Mouse (Mus musculus) liver, postnatal 0 days (tissue): ENCODE data around the gene Etv2. TPM values are rescaled to one million over a fixed set of nuclear protein-coding genes. Genes with fewer than 3 reads are reported as not detected.

ENCODE experiments used
- ATAC-seq: fragments of 200-750 bp; cut with Nextera tagmentation; 2 replicates; pipeline ENCODE4 v1.8.0; 2017; ENCODE audit warnings: mild to moderate bottlenecking, moderate library complexity
- DNase-seq: peaks from one replicate; pipeline ENCODE4 v3.0.0-alpha.2; 2016
- H3K27ac ChIP-seq: fragments of 300-500 bp; sonication (generic); 2 replicates; pipeline ENCODE4 v1.5.1; 2014; ENCODE audit warnings: antibody characterized with exemption, moderate library complexity, mild to moderate bottlenecking, low read depth
- H3K27me3 ChIP-seq: fragments of 300-500 bp; sonication (generic); 2 replicates; pipeline ENCODE4 v1.6.1; 2014; ENCODE audit warnings: low read length, control low read depth, mixed read lengths; ENCODE audit not compliant: insufficient read depth
- H3K36me3 ChIP-seq: fragments of 300-500 bp; sonication (generic); replicated peaks from 2 replicates; pipeline ENCODE4 v1.6.1; 2014; ENCODE audit warnings: mild to moderate bottlenecking, control low read depth, low read length, moderate library complexity, mixed read lengths; ENCODE audit not compliant: insufficient read depth
- H3K4me1 ChIP-seq: fragments of 300-500 bp; sonication (generic); 2 replicates; pipeline ENCODE4 v1.6.1; 2014; ENCODE audit warnings: antibody characterized with exemption, mild to moderate bottlenecking, control low read depth; ENCODE audit not compliant: insufficient read depth
- H3K4me2 ChIP-seq: fragments of 300-500 bp; sonication (generic); 2 replicates; pipeline ENCODE4 v1.6.1; 2014; ENCODE audit warnings: low read depth, mild to moderate bottlenecking, low read length, moderate library complexity, mixed read lengths
- H3K4me3 ChIP-seq: fragments of 300-500 bp; sonication (generic); 2 replicates; pipeline ENCODE4 v1.5.1; 2014; ENCODE audit warnings: low read depth, low read length
- H3K9ac ChIP-seq: fragments of 300-500 bp; sonication (generic); replicated peaks from 2 replicates; pipeline ENCODE4 v1.6.1; 2014; ENCODE audit warnings: mild to moderate bottlenecking, moderate library complexity
- H3K9me3 ChIP-seq: fragments of 300-500 bp; sonication (generic); 2 replicates; pipeline ENCODE4 v1.6.1; 2016; ENCODE audit warnings: mild to moderate bottlenecking, control low read depth, low read length, mixed read lengths
- CTCF ChIP-seq: sonication (generic); IDR thresholded peaks from 2 replicates; pipeline ENCODE4 v1.5.1; 2016; ENCODE audit warnings: antibody characterized with exemption, low read depth
- EP300 ChIP-seq: IDR thresholded peaks from 2 replicates; pipeline ENCODE4 v1.6.1; 2016; ENCODE audit warnings: antibody characterized with exemption, low read depth, mild to moderate bottlenecking
- WGBS: fragments of 180-500 bp; shearing (Covaris S2); extraction: QIAGEN DNeasy Blood & Tissue Kit; methylation state at CpG from one replicate; pipeline ENCODE4 v1.1.7; 2014; ENCODE audit not compliant: insufficient replicate concordance; 5-methylcytosine and 5-hydroxymethylcytosine counted together
- polyA plus RNA-seq: library from polyadenylated mRNA; unstranded; fragments of >200 nt; fragmentation: Nextera tagmentation; extraction: Ambion mirVana; gene quantifications from 2 replicates; pipeline ENCODE4 v1.2.1, GENCODE M21; 2015

Gene Etv2
- polyA plus RNA-seq, 1 experiment from 2014 or later = not detected

- 58% methylated on average over 5 of the region's 5 CpGs for WGBS
- H3K4me2 ChIP-seq = no peak overlapping the region
- H3K9me3 ChIP-seq = no peaks in the 10 kb centered on the region
- 0 out of 2 replicates have a peak, but pooled peaks have one; percentile 19 for ATAC-seq
- H3K27ac ChIP-seq = no peak overlapping the region
- peaks cover 30% of the 10 kb centered on the region for H3K36me3 ChIP-seq
- H3K27me3 ChIP-seq = no peaks in the 10 kb centered on the region
- no peak for TF ChIP-seq EP300
- TF ChIP-seq CTCF = no peak
- H3K9ac ChIP-seq = no peak overlapping the region
- H3K4me1 ChIP-seq = 0 out of 2 replicates have a peak, but pooled peaks cover 2% of the 10 kb centered on the region
- no peak overlapping the region for H3K4me3 ChIP-seq
- peak; percentile 27 for DNase-seq
Observed at GRCm38 (mm10) chr7:30615049-30615760, 20.4 kb downstream of the Etv2 start.

GRCm38 (mm10) chr7:30614454-30614853 is 21.2 kb downstream of the Etv2 start:
- Histone ChIP-seq H3K4me1 (0 out of 2 replicates have a peak, but pooled peaks cover 2% of the 10 kb centered on the region), H3K27ac (no peak overlapping the region), H3K27me3 (no peaks in the 10 kb centered on the region), H3K4me2 (no peak overlapping the region), H3K9ac (no peak overlapping the region), H3K36me3 (peaks cover 28% of the 10 kb centered on the region), H3K4me3 (no peak overlapping the region), H3K9me3 (no peaks in the 10 kb centered on the region)
- ATAC-seq = peak; percentile 44
- no peak for TF ChIP-seq EP300
- peak; percentile 54 for TF ChIP-seq CTCF
- DNase-seq = no peak
- 43% methylated on average over 2 of the region's 2 CpGs for WGBS

- peaks cover 20% of the 10 kb centered on the region for H3K36me3 ChIP-seq
- DNase-seq (peak; percentile 79), ATAC-seq (peak; percentile 58; the same call in 1 of the 2 replicates)
- no peak overlapping the region for H3K4me3 ChIP-seq
- WGBS = 18% methylated on average over 14 of the region's 14 CpGs
- H3K9ac ChIP-seq = no peak overlapping the region
- H3K4me2 ChIP-seq = no peak overlapping the region
- TF ChIP-seq EP300 = no peak
- peak; percentile 73 for TF ChIP-seq CTCF
- H3K27me3 ChIP-seq = no peaks in the 10 kb centered on the region
- 0 out of 2 replicates have a peak, but pooled peaks cover 2% of the 10 kb centered on the region for H3K4me1 ChIP-seq
- no peak overlapping the region for H3K27ac ChIP-seq
- no peaks in the 10 kb centered on the region for H3K9me3 ChIP-seq
Observed at GRCm38 (mm10) chr7:30613529-30614112, 22.0 kb downstream of the Etv2 start.

- ATAC-seq (no peak), DNase-seq (no peak)
- H3K9ac ChIP-seq = no peak within 1 kb of the TSS
- peaks cover 13% of the 10 kb centered on the region for H3K36me3 ChIP-seq
- H3K9me3 ChIP-seq = no peaks in the 10 kb centered on the region
- WGBS = 73% methylated on average over 8 of the region's 8 CpGs
- no peaks in the 10 kb centered on the region for H3K27me3 ChIP-seq
- H3K4me2 ChIP-seq = no peak within 1 kb of the TSS
- 0 out of 2 replicates have a peak, but pooled peaks cover 2% of the 10 kb centered on the region for H3K4me1 ChIP-seq
- TF ChIP-seq CTCF = no peak
- TF ChIP-seq EP300 = no peak
- H3K27ac ChIP-seq = no peak within 1 kb of the TSS
- no peak within 1 kb of the TSS for H3K4me3 ChIP-seq
Observed at GRCm38 (mm10) chr7:30612654-30613402, 22.8 kb downstream of the Etv2 start, which contains the start of gene Upk1a. TSS of gene Upk1a (minus strand) at chr7:30612847.

- Histone ChIP-seq H3K36me3 (no peaks in the 10 kb centered on the region), H3K9ac (no peak overlapping the region), H3K27me3 (no peaks in the 10 kb centered on the region), H3K4me1 (0 out of 2 replicates have a peak, but pooled peaks cover 2% of the 10 kb centered on the region), H3K4me2 (no peak overlapping the region), H3K27ac (no peak overlapping the region), H3K9me3 (no peaks in the 10 kb centered on the region), H3K4me3 (no peak overlapping the region)
- TF ChIP-seq EP300 = no peak
- TF ChIP-seq CTCF = 0 out of 2 replicates have a peak, but pooled peaks have one; percentile 3
- ATAC-seq = no peak
- DNase-seq = no peak
- WGBS = 47% methylated on average over 7 of the region's 7 CpGs
Observed at GRCm38 (mm10) chr7:30610043-30610442, 25.6 kb downstream of the Etv2 start.

GRCm38 (mm10) chr7:30608476-30608875 is 27.2 kb downstream of the Etv2 start:
- TF ChIP-seq CTCF = no peak
- TF ChIP-seq EP300 = no peak
- Histone ChIP-seq H3K4me2 (no peak overlapping the region), H3K4me1 (no peaks in the 10 kb centered on the region), H3K27me3 (no peaks in the 10 kb centered on the region), H3K36me3 (no peaks in the 10 kb centered on the region), H3K9me3 (no peaks in the 10 kb centered on the region), H3K4me3 (no peak overlapping the region), H3K9ac (no peak overlapping the region), H3K27ac (no peak overlapping the region)
- WGBS = 56% methylated on average over 16 of the region's 16 CpGs
- DNase-seq (no peak), ATAC-seq (no peak)
